Mouse (Mus musculus): ENCODE results near the gene Tuba4a. TPM values are rescaled to one million over a fixed set of nuclear protein-coding genes. Genes with fewer than 3 reads are reported as not detected.

The Tuba4a gene
- polyA plus RNA-seq, 1 experiment, result 26.0 TPM

- TF ChIP-seq GATA1 (IDR thresholded peaks at IDR 0.05; ENCODE audit: low read length), result no peak
Measured at GRCm38 (mm10) chr1:75247071-75247930, 27.6 kb upstream of the Tuba4a start.

- TF ChIP-seq GATA1 (IDR thresholded peaks at IDR 0.05; ENCODE audit: low read length), result no peak
Measured at GRCm38 (mm10) chr1:75244836-75245235, 25.2 kb upstream of the Tuba4a start.

- no peak for TF ChIP-seq GATA1 (IDR thresholded peaks at IDR 0.05; ENCODE audit: low read length)
Measured at GRCm38 (mm10) chr1:75244175-75244826, 24.6 kb upstream of the Tuba4a start.

- TF ChIP-seq GATA1 (IDR thresholded peaks at IDR 0.05; ENCODE audit: low read length), result no peak
Measured at GRCm38 (mm10) chr1:75243411-75243810, 23.7 kb upstream of the Tuba4a start.

- TF ChIP-seq GATA1 (IDR thresholded peaks at IDR 0.05; ENCODE audit: low read length), result no peak
Measured at GRCm38 (mm10) chr1:75239591-75239990, 19.9 kb upstream of the Tuba4a start.

- TF ChIP-seq GATA1 (IDR thresholded peaks at IDR 0.05; ENCODE audit: low read length), result no peak
Measured at GRCm38 (mm10) chr1:75236117-75237050, 16.7 kb upstream of the Tuba4a start, which contains the start of gene Dnajb2. Gene Dnajb2 (plus strand): TSS chr1:75236406.

- TF ChIP-seq GATA1 (IDR thresholded peaks at IDR 0.05; ENCODE audit: low read length), result no peak
Measured at GRCm38 (mm10) chr1:75234606-75235005, 14.9 kb upstream of the Tuba4a start.

GRCm38 (mm10) chr1:75231664-75232152, 12.0 kb upstream of the Tuba4a start, which contains the start of gene A630095N17Rik:
Gene A630095N17Rik (minus strand): TSS chr1:75232102.
- no peak for TF ChIP-seq GATA1 (IDR thresholded peaks at IDR 0.05; ENCODE audit: low read length)

GRCm38 (mm10) chr1:75231224-75231623, 11.6 kb upstream of the Tuba4a start:
- no peak for TF ChIP-seq GATA1 (IDR thresholded peaks at IDR 0.05; ENCODE audit: low read length)

GRCm38 (mm10) chr1:75230335-75230994, 10.8 kb upstream of the Tuba4a start:
- no peak for TF ChIP-seq GATA1 (IDR thresholded peaks at IDR 0.05; ENCODE audit: low read length)

- no peak for TF ChIP-seq GATA1 (IDR thresholded peaks at IDR 0.05; ENCODE audit: low read length)
Measured at GRCm38 (mm10) chr1:75229158-75229557, 9.5 kb upstream of the Tuba4a start.

- TF ChIP-seq GATA1 (IDR thresholded peaks at IDR 0.05; ENCODE audit: low read length), result no peak
Measured at GRCm38 (mm10) chr1:75227653-75228052, 8.0 kb upstream of the Tuba4a start.

- TF ChIP-seq GATA1 (IDR thresholded peaks at IDR 0.05; ENCODE audit: low read length), result no peak
Measured at GRCm38 (mm10) chr1:75226138-75226537, 6.5 kb upstream of the Tuba4a start.

- no peak for TF ChIP-seq GATA1 (IDR thresholded peaks at IDR 0.05; ENCODE audit: low read length)
Measured at GRCm38 (mm10) chr1:75225473-75225872, 5.8 kb upstream of the Tuba4a start.

GRCm38 (mm10) chr1:75223532-75223931, 3.9 kb upstream of the Tuba4a start:
- TF ChIP-seq GATA1 (IDR thresholded peaks at IDR 0.05; ENCODE audit: low read length), result no peak

Data from G1E-ER4 (cell line).